Mouse (Mus musculus) heart, adult 9 months (tissue): ENCODE results near the gene Twsg1.

Source experiments
- DNase-seq, 2 experiments: peaks; one replicate each; pipeline ENCODE4 v3.0.0; 2022; ENCODE audit warnings: low spot score in 2 of 2

The Twsg1 gene

DNA sequence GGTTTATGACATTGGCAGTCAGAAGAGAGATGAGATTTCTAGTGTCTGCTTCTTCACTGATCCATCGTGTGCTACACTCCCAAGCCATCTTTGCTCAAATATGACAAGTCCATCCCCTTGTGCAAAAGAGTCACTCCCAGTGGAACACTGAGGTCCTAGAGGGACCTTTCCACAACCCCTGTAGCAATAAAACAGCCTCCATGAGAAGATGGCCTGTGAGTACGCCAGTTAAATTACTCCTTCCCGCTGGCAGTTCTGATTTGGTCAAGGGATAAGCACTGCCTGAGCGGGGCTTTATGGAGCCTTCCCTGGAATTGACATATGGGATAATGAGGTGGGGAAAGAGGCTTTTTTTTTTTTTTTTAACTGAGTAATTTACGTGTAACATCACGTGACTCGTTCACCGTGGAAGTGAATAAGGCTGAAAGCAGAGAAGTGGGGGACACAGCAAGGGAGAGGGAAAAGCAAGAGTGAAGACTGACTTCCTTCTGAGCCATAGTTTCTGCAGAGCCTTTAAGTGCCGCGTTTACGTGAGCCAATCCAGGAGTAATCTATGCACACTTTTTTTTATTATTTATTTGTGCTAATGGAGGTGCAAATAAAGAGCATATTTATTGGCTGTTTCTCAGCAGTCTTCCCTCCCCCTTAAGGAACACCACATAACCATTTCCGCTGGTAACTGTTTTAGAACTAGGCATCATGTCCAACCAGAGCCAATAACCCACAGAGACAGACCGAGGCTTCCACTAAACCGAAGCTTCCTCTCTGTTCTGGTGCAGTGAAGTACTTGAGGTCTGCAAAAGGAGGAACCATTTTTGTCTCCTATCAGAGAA is 65.1 kb downstream of the Twsg1 start, which contains the start of gene Ralbp1:
TSS of gene Ralbp1 (minus strand) at position 102 of the 833 bp plus-strand sequence.
- peak; percentile 40 to 48 for DNase-seq

- DNase-seq: no peak
These were observed 65.7 kb downstream of the Twsg1 start for GRCm38 (mm10) chr17:65885398-65885696.

DNA sequence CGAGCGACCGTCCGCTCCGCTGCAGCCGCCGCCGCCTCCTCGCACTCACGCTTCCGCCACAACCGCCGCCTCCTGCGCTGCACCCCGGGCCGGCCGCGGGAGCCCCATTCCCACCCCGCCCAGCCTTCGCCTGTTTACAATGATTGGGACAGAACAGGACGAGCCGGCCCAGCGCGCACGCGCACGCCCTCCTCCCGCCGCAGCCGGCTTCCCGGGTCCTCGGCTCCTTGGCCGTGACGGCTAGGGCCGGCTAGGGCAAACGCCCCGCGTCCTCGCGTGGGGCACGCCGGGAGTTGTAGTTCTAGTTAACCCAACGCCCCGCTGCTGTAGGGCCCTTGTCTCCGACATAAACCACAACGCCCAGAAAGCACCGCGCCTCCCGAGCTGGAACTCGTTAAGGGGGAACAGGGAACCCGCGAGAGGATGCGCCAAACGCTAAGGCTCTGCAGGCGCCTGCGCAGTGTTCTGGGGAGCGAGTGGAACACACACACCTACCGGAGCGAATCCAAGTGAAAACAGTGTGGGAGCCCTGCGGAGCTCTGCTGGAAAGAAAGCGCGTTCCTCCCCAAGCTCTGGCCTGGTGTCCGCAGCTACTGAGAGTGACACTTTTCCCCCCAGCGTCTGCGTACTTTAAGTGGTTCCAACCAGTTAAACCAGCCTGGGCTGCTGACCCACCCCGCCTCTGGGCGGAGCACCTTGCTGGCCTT is 66.2 kb downstream of the Twsg1 start:
- DNase-seq: peak; percentile 99 to 100

DNA sequence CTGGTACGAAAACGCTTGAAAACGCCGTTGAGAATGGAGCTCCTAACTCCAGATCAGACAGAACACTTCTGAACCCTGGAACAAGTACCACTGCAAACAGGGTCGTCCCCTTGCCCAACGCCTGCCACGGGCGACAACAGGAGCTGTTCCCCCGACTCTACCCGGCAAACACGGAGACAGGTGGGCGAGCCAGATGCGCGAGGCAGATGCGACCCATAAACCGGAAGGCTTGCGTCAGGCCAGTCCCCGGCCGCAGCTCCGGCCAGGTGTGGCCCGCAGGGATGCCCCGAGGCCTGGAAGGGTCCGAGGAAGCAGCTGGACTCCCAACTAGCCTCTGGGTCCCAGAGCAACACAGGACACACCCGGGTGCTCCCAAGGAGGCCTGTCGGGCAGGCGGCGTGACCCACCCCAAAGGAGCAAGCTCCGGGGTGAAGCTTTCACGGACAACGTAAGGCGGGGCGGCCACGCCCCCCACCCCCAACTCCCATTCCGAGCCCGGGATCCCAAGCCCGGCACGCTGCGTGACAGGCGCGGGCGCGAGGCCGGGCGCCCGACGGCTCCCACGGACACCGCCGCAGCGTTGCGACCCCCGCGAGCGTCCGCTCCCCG is 66.9 kb downstream of the Twsg1 start:
- peak in 1 of 2 experiments; percentile 58 for DNase-seq

DNA sequence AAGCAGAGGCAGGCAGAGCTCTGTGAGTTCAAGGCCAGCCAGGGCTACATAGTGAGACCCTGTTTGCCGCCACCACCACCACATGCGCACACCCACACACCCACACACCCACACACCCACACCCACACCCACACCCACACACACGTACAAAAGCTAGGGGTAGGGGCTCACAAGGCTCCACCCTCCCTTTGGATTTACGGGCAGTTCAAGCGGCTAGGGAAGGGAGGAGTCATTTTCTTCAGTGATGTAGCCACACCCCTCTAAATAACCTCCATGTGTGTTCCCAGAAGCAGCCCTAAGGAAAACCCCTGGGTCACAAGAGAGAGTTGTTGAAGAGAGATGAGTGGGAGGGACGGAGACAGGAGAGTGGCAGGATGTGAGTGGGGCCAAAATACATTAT is 74.0 kb downstream of the Twsg1 start:
- DNase-seq: no peak

DNA sequence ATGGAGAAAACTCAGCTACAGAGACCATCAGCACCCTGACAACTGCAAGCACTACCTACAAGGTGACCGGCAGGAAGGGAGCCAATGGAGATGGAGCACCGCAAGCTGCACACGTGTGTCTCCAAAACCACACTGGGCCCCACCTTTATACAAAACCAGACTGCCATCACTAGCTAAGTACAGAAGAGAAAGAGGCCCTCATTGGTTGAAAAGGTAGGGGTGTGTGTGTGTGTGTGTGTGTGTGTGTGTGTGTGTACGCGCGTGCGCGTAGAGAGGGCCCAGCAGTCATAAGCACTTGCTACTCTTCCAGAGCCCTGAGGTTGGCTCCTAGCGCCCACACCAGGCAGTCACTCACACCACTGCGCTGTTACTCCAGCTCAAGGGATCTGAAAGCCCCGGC is 77.2 kb downstream of the Twsg1 start:
- no peak for DNase-seq

- no peak for DNase-seq
These were observed 77.9 kb downstream of the Twsg1 start for GRCm38 (mm10) chr17:65873156-65873555.

DNA sequence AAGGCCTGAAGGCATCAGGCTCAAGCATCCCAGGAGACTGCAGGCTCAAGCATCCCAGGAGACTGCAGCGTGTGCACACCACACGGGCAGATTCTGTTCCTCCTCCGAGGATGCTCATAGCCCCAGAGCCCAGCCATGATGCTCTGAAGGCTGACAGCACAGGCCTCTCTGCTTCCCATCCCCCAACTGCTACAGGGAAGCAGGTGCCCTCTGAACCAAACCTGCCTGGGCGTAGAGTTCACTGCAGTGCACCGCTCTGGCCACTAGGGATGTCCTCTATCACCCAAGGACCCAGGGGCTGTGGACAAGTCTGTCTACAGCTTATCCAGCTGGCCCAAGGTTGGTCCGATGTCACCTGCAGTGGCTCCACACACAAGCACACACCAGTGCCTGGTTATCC is 78.4 kb downstream of the Twsg1 start:
- peak in 1 of 2 experiments; percentile 23 for DNase-seq

DNA sequence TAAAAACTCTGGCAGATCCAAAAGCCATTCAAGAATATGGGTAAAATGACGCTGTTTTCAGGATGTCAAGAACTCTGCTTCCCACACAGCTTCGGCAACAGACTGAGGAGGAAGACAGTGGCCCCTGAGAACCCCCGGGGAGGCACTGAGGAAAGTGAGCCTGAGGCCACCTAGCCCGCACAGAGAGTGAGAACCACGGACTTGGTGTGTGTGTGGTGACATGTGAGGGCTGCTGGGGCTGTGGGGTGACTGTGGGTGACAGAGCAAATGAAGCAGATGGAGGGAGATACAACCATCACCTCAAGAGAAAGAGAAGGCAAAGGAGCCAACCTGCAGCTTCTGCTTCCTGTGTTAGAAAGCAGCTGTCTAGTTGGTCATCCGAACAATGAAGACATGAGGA is 79.0 kb downstream of the Twsg1 start:
- no peak for DNase-seq
